In the genomic region with DNA sequence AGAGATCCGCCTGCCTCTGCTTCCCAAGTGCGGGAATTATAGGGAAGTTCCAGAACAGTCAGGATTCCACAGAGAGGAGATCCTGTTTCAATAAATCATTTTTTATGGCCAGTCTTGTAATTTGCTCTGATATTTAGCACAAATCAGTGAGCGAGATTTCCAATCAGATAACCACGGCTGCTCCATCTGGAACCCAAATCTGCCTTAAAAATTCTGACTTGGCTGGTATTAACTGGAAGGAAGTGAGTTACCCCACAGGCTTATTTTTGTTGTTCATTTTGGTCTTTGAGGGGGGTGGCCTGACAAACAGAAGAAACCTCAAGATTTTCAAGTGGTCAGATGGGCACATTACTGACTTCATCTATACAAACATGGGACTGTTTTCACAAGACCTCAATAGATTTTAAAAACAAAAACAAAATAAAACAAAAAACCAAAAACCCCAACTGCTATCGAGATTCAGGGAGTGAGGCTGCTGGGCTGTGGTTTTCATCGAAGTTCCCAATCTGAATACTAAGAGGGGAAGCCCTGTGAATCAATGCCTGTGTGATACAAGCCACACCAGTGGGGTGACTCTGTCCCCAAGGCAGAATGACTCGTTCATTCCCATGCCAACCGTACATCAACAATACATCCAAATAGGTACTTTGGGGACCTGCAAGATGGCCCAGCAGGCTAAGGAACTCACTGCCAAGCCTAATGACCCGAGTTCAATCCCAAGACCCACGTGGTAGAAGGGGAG, we compare ENCODE assay signal across 10 mouse cellular contexts. TPM values are rescaled to one million over a fixed set of nuclear protein-coding genes. Genes with fewer than 3 reads are reported as not detected.
DNase-seq lines count a peak whose midpoint lies in the region; ATAC-seq and TF ChIP-seq lines count a peak whose summit lies in the region.
"Had no signal": no experiment of that assay in that cellular context is flagged by ENCODE, and none has a peak within 500 bp of the region (broad histone marks: within the 10 kb centered on the region; RNA-seq: fewer than 3 reads in every experiment).

No protein-coding gene starts in this region.

- DNase-seq in forebrain, postnatal 0 days = no peak
- DNase-seq in forebrain, embryonic 10.5 days (ENCODE audit: extremely low spot score, low spot score) = no peak
- no peak for DNase-seq in midbrain, embryonic 10.5 days (ENCODE audit: low spot score)
- DNase-seq in cerebellum, adult 11 months = no peak
- DNase-seq in kidney, adult 8-10 months = no peak
- DNase-seq: spleen, adult 18-20 months had no signal

- no peaks in the 10 kb centered on the region for H3K27me3 ChIP-seq in forebrain, postnatal 0 days (ENCODE audit: insufficient read depth, low read length)
- no peaks in the 10 kb centered on the region for H3K27me3 ChIP-seq in forebrain, embryonic 10.5 days (ENCODE audit: poor library complexity, severe bottlenecking)
- no peaks in the 10 kb centered on the region for H3K27me3 ChIP-seq in midbrain, embryonic 13.5 days
- no peaks in the 10 kb centered on the region for H3K27me3 ChIP-seq in midbrain, embryonic 10.5 days (ENCODE audit: low read depth, poor library complexity, severe bottlenecking)

- H3K4me3 ChIP-seq in forebrain, postnatal 0 days (ENCODE audit: low read depth, low read length) = no peak overlapping the region
- H3K4me3 ChIP-seq in forebrain, embryonic 10.5 days = no peak overlapping the region
- no peak overlapping the region for H3K4me3 ChIP-seq in midbrain, embryonic 13.5 days (replicated peaks)
- H3K4me3 ChIP-seq in midbrain, embryonic 10.5 days = no peak overlapping the region
- no peak overlapping the region for H3K4me3 ChIP-seq in olfactory bulb, adult 2 months (ENCODE audit: insufficient read depth, low read depth, low read length)

- no peaks in the 10 kb centered on the region for H3K36me3 ChIP-seq in forebrain, postnatal 0 days (ENCODE audit: insufficient read depth)
- 0 out of 2 replicates have a peak, but pooled peaks cover 3% of the 10 kb centered on the region for H3K36me3 ChIP-seq in forebrain, embryonic 10.5 days (replicated peaks)
- no peaks in the 10 kb centered on the region for H3K36me3 ChIP-seq in midbrain, embryonic 13.5 days
- no peaks in the 10 kb centered on the region for H3K36me3 ChIP-seq in midbrain, embryonic 10.5 days

- H3K4me2 ChIP-seq in forebrain, postnatal 0 days (ENCODE audit: low read depth) = no peak overlapping the region
- H3K4me2 ChIP-seq in midbrain, embryonic 13.5 days (replicated peaks) = no peak overlapping the region

- WGBS in forebrain, postnatal 0 days = 69% methylated on average over 10 of the region's 10 CpGs
- 93% methylated on average over 10 of the region's 10 CpGs for WGBS in forebrain, embryonic 10.5 days
- WGBS in midbrain, embryonic 13.5 days = 90% methylated on average over 10 of the region's 10 CpGs
- 91% methylated on average over 10 of the region's 10 CpGs for WGBS in midbrain, embryonic 10.5 days
- 68% methylated on average over 10 of the region's 10 CpGs for WGBS in olfactory bulb, adult 2 months

- peak overlapping the region; percentile 29; the same call in 1 of the 2 replicates for H3K27ac ChIP-seq in forebrain, postnatal 0 days (ENCODE audit: low read depth, low read length)
- H3K27ac ChIP-seq in forebrain, embryonic 10.5 days = no peak overlapping the region
- 0 out of 2 replicates have a peak overlapping the region, but pooled peaks have one; percentile 55 for H3K27ac ChIP-seq in midbrain, embryonic 13.5 days
- no peak overlapping the region for H3K27ac ChIP-seq in midbrain, embryonic 10.5 days (replicated peaks)
- H3K27ac ChIP-seq in olfactory bulb, adult 2 months (ENCODE audit: insufficient read depth, low read depth, low read length) = peak overlapping the region; percentile 33; the same call in 1 of the 2 replicates
- H3K27ac ChIP-seq: liver, embryonic 14.5 days had no signal

- TF ChIP-seq CTCF in forebrain, postnatal 0 days (IDR thresholded peaks at IDR 0.05; ENCODE audit: low read depth) = no peak
- TF ChIP-seq CTCF in olfactory bulb, adult 2 months (IDR thresholded peaks at IDR 0.05; ENCODE audit: insufficient read depth, low read depth, low read length) = no peak

- no peak overlapping the region for H3K9ac ChIP-seq in forebrain, postnatal 0 days
- no peak overlapping the region for H3K9ac ChIP-seq in midbrain, embryonic 13.5 days (replicated peaks)
- H3K9ac ChIP-seq: liver, embryonic 14.5 days had no signal

- H3K4me1 ChIP-seq in forebrain, postnatal 0 days (ENCODE audit: insufficient read depth) = no peaks in the 10 kb centered on the region; the same call in 1 of the 2 replicates
- H3K4me1 ChIP-seq in forebrain, embryonic 10.5 days = peaks cover 17% of the 10 kb centered on the region
- peaks cover 6% of the 10 kb centered on the region; the same call in 1 of the 2 replicates for H3K4me1 ChIP-seq in midbrain, embryonic 13.5 days (replicated peaks)
- peaks cover 6% of the 10 kb centered on the region for H3K4me1 ChIP-seq in midbrain, embryonic 10.5 days
- H3K4me1 ChIP-seq in olfactory bulb, adult 2 months (ENCODE audit: control insufficient read depth, insufficient read depth, low read length) = peaks cover 3% of the 10 kb centered on the region

- H3K9me3 ChIP-seq in forebrain, postnatal 0 days (ENCODE audit: low read length) = no peaks in the 10 kb centered on the region
- H3K9me3 ChIP-seq in forebrain, embryonic 10.5 days = peaks cover 4% of the 10 kb centered on the region; the same call in 1 of the 2 replicates
- no peaks in the 10 kb centered on the region for H3K9me3 ChIP-seq in midbrain, embryonic 13.5 days
- H3K9me3 ChIP-seq in midbrain, embryonic 10.5 days (replicated peaks) = peaks cover 5% of the 10 kb centered on the region; the same call in 1 of the 2 replicates

- ATAC-seq in forebrain, postnatal 0 days = no peak
- no peak for ATAC-seq in midbrain, embryonic 13.5 days
- peak; percentile 41; the same call in 1 of the 2 replicates for ATAC-seq in common myeloid progenitor, adult 5-6 weeks (replicated peaks; ENCODE audit: low read depth, poor library complexity, severe bottlenecking)

- no peak for TF ChIP-seq POLR2A in olfactory bulb, adult 2 months (IDR thresholded peaks at IDR 0.05; ENCODE audit: insufficient read depth, low read depth, low read length)

RNA-seq across cellular contexts. Expression of a gene that starts 23.0 kb away (rescaled TPM):
- 9.2 and 13.3 TPM in 2 replicates for total RNA-seq in forebrain, postnatal 0 days (2014; rRNA removed)
- 9.8 and 20.1 TPM in 2 replicates for polyA plus RNA-seq in forebrain, postnatal 0 days (2015; fragmentation: Nextera tagmentation; extraction: Ambion mirVana)
- 12.5 and 13.3 TPM in 2 replicates for polyA plus RNA-seq in forebrain, embryonic 10.5 days (2016; fragmentation: Nextera tagmentation; extraction: Ambion mirVana)
- 14.9 and 16.9 TPM in 2 replicates for polyA plus RNA-seq in midbrain, embryonic 13.5 days (2015; fragmentation: Nextera tagmentation; extraction: Ambion mirVana)
- polyA plus RNA-seq in midbrain, embryonic 10.5 days (2016; fragmentation: Nextera tagmentation; extraction: Ambion mirVana) = 11.8 and 14.3 TPM in 2 replicates
- total RNA-seq in common myeloid progenitor, adult 5-6 weeks (2017) = 43.4 and 54.3 TPM in 2 replicates
- polyA plus RNA-seq in olfactory bulb, adult 2 months (2012; ENCODE audit: insufficient read depth, insufficient read length, low replicate concordance, missing spikeins) = 346 and 1,096 TPM in 2 replicates

RNA-seq across cellular contexts. Expression of a gene that starts 33.3 kb away (rescaled TPM):
- total RNA-seq in forebrain, postnatal 0 days (2014; rRNA removed) = 40.8 and 47.6 TPM in 2 replicates
- 20.3 and 24.0 TPM in 2 replicates for polyA plus RNA-seq in forebrain, postnatal 0 days (2015; fragmentation: Nextera tagmentation; extraction: Ambion mirVana)
- 28.7 and 32.8 TPM in 2 replicates for polyA plus RNA-seq in forebrain, embryonic 10.5 days (2016; fragmentation: Nextera tagmentation; extraction: Ambion mirVana)
- 37.5 and 40.0 TPM in 2 replicates for polyA plus RNA-seq in midbrain, embryonic 13.5 days (2015; fragmentation: Nextera tagmentation; extraction: Ambion mirVana)
- polyA plus RNA-seq in midbrain, embryonic 10.5 days (2016; fragmentation: Nextera tagmentation; extraction: Ambion mirVana) = 33.8 and 39.0 TPM in 2 replicates
- 13.7 and 15.1 TPM in 2 replicates for total RNA-seq in common myeloid progenitor, adult 5-6 weeks (2017)
- polyA plus RNA-seq in olfactory bulb, adult 2 months (2012; ENCODE audit: insufficient read depth, insufficient read length, low replicate concordance, missing spikeins) = not detected in 2 replicates

Comparison
In these comparisons a context has a peak if more than half of its experiments do, and no peak if none do; other contexts are left out.
1. H3K27ac ChIP-seq: peak in forebrain, postnatal 0 days (single experiment), midbrain, embryonic 13.5 days (single experiment) and olfactory bulb, adult 2 months (single experiment); none in forebrain, embryonic 10.5 days (single experiment) and midbrain, embryonic 10.5 days (single experiment).
2. RNA of a gene that starts 23.0 kb away (polyA plus RNA-seq): 346 to 1,096 TPM in olfactory bulb, adult 2 months; 9.8 to 20.1 TPM in forebrain, postnatal 0 days, 14.9 to 16.9 TPM in midbrain, embryonic 13.5 days, 12.5 to 13.3 TPM in forebrain, embryonic 10.5 days and 11.8 to 14.3 TPM in midbrain, embryonic 10.5 days; every median in the first group is over 10 times any median in the second.